Mouse (Mus musculus): ENCODE measurements at regions not wholly inside any gene's neighbourhood (a gene's known extent, or its start where the extent isn't known, plus 50 kb on each side); places are given as distances from the start of the nearest gene placed in this dataset.

DNA sequence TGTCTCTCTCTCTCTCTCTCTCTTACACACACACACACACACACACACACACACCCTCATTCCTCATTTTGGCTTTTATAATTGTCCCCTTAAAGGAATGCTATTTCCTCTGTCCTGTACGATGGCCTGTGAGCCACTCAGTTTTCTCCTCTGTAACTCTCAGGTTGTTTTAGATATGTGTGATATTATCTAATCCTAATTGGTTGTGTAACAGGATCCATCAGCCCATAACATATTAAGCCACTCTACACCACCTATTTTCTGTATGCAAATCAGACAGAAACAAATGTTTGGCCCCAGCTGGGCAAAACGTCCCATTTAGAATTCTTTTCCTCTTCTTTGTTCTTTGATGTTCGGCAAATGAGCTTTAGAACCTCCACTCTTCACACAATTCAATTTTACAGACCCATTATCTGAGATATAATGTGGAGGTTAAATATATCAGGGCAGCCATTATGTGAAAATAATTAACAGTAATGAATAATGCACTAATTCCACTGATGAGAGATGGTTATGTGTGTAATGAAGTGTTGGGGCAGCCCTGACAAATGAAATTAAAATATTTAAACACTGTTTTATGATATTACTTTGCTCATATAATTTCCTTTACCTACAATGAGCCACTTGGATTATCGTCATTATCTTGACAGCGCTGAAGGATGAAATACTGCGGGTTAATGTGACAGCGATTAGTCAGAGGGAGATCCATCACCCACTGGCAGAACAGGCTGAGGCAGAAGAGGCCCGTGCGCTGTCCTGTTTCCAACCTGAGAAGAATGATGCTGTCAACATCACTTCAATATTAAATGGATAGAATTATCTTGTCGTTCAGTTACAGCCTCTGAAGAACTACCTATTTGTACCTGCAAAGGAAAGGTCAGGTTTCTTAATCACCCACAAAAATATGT lies 274.8 kb downstream of the Rbm26 start:
- no peak for DNase-seq (ENCODE audit: low read depth, low spot score)
- Histone ChIP-seq H3K27me3 (ENCODE audit: control insufficient read depth, insufficient read depth, low read length, poor library complexity, severe bottlenecking) (no peaks in the 10 kb centered on the region), H3K36me3 (ENCODE audit: control insufficient read depth, insufficient read depth, low read length, poor library complexity, severe bottlenecking) (no peaks in the 10 kb centered on the region)

DNA sequence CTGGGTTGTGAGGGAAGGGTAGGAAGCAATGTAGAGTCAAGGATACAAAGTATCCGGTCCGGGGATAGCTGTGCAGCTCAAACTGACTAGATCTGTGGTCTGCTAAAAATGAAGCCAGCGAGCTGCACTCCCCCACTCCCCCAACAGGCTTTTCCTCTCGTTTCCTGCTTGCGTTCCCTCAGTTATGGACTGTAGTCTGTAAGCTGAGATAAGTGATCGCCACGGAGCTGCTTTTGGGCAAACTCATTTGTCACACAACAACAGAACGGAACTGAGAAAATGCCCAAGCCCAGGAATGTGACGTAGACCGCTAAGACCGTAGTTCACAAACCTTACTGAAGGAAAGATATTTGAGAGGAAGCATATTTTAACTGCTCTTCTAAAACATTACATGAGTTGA lies 276.1 kb downstream of the Rbm26 start:
- no peaks in the 10 kb centered on the region for H3K27me3 ChIP-seq (ENCODE audit: control insufficient read depth, insufficient read depth, low read length, poor library complexity, severe bottlenecking)
- no peak for DNase-seq (ENCODE audit: low read depth, low spot score)
- H3K36me3 ChIP-seq (ENCODE audit: control insufficient read depth, insufficient read depth, low read length, poor library complexity, severe bottlenecking) = no peaks in the 10 kb centered on the region

GRCm38 (mm10) chr14:104871203-104871602 lies 305.9 kb downstream of the Rbm26 start:
- Histone ChIP-seq H3K36me3 (ENCODE audit: control insufficient read depth, insufficient read depth, low read length, poor library complexity, severe bottlenecking) (no peaks in the 10 kb centered on the region), H3K27me3 (ENCODE audit: control insufficient read depth, insufficient read depth, low read length, poor library complexity, severe bottlenecking) (no peaks in the 10 kb centered on the region)
- no peak for DNase-seq (ENCODE audit: low read depth, low spot score)

- no peak for DNase-seq (ENCODE audit: low read depth, low spot score)
- Histone ChIP-seq H3K36me3 (ENCODE audit: control insufficient read depth, insufficient read depth, low read length, poor library complexity, severe bottlenecking) (no peaks in the 10 kb centered on the region), H3K27me3 (ENCODE audit: control insufficient read depth, insufficient read depth, low read length, poor library complexity, severe bottlenecking) (no peaks in the 10 kb centered on the region)
Observed at GRCm38 (mm10) chr14:104867540-104867939, 309.6 kb downstream of the Rbm26 start.

DNA sequence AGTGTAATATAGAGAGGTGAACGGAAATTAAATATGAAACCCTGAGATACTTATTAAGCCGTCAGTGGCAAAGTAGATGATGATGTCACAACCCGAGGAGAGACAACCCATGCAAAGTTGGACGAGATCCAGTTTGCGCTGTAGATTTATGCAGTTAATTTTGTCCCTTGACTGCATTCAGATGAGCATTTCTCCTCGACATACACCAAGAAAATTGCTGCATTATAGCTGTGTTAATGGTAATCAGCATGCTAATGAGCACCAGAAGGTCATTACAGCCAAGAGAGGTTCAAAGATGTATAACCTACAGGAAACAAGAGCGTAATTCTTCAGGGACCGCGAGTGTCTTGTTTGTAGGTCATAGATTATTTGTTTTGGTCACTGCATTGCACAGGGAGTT lies 313.2 kb downstream of the Rbm26 start:
- DNase-seq (ENCODE audit: low read depth, low spot score) = no peak
- Histone ChIP-seq H3K27me3 (ENCODE audit: control insufficient read depth, insufficient read depth, low read length, poor library complexity, severe bottlenecking) (no peaks in the 10 kb centered on the region), H3K36me3 (ENCODE audit: control insufficient read depth, insufficient read depth, low read length, poor library complexity, severe bottlenecking) (no peaks in the 10 kb centered on the region)

- Histone ChIP-seq H3K36me3 (ENCODE audit: control insufficient read depth, insufficient read depth, low read length, poor library complexity, severe bottlenecking) (no peaks in the 10 kb centered on the region), H3K27me3 (ENCODE audit: control insufficient read depth, insufficient read depth, low read length, poor library complexity, severe bottlenecking) (no peaks in the 10 kb centered on the region; the same call in 1 of the 2 replicates)
- no peak for DNase-seq (ENCODE audit: low read depth, low spot score)
Observed at GRCm38 (mm10) chr14:104855913-104856312, 321.2 kb downstream of the Rbm26 start.

DNA sequence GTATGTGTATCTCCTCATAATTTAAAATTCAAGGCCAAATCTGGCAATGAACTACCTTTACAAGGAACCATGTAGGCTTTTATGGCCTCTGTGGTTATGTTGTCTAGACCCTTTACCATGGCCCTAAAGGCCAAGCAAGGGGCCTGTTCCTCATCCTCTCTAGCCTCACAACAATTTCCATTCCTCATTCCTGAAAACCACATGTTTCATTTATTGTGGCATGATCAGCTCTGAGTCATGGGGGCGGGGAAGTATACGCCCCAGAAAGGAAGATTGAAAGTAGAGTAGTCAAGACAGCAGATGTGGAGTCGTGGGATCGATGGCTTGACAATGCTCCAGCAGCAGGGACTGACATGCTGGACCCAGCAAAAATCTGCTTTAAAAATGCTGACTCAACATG lies 326.8 kb upstream of the Rnf219 start:
- DNase-seq (ENCODE audit: low read depth, low spot score) = no peak
- Histone ChIP-seq H3K36me3 (ENCODE audit: control insufficient read depth, insufficient read depth, low read length, poor library complexity, severe bottlenecking) (no peaks in the 10 kb centered on the region), H3K27me3 (ENCODE audit: control insufficient read depth, insufficient read depth, low read length, poor library complexity, severe bottlenecking) (no peaks in the 10 kb centered on the region; the same call in 1 of the 2 replicates)

GRCm38 (mm10) chr14:104827404-104827803 lies 305.0 kb upstream of the Rnf219 start:
- Histone ChIP-seq H3K36me3 (ENCODE audit: control insufficient read depth, insufficient read depth, low read length, poor library complexity, severe bottlenecking) (no peaks in the 10 kb centered on the region), H3K27me3 (ENCODE audit: control insufficient read depth, insufficient read depth, low read length, poor library complexity, severe bottlenecking) (no peaks in the 10 kb centered on the region)
- DNase-seq (ENCODE audit: low read depth, low spot score) = no peak

- H3K36me3 ChIP-seq (ENCODE audit: control insufficient read depth, insufficient read depth, low read length, poor library complexity, severe bottlenecking) = no peaks in the 10 kb centered on the region
- no peak for DNase-seq (ENCODE audit: low read depth, low spot score)
- no peaks in the 10 kb centered on the region for H3K27me3 ChIP-seq (ENCODE audit: control insufficient read depth, insufficient read depth, low read length, poor library complexity, severe bottlenecking)
Observed at GRCm38 (mm10) chr14:104824926-104825325, 302.5 kb upstream of the Rnf219 start.

GRCm38 (mm10) chr14:104824224-104824623 lies 301.8 kb upstream of the Rnf219 start:
- no peaks in the 10 kb centered on the region for H3K27me3 ChIP-seq (ENCODE audit: control insufficient read depth, insufficient read depth, low read length, poor library complexity, severe bottlenecking)
- no peaks in the 10 kb centered on the region for H3K36me3 ChIP-seq (ENCODE audit: control insufficient read depth, insufficient read depth, low read length, poor library complexity, severe bottlenecking)
- DNase-seq (ENCODE audit: low read depth, low spot score) = no peak

DNA sequence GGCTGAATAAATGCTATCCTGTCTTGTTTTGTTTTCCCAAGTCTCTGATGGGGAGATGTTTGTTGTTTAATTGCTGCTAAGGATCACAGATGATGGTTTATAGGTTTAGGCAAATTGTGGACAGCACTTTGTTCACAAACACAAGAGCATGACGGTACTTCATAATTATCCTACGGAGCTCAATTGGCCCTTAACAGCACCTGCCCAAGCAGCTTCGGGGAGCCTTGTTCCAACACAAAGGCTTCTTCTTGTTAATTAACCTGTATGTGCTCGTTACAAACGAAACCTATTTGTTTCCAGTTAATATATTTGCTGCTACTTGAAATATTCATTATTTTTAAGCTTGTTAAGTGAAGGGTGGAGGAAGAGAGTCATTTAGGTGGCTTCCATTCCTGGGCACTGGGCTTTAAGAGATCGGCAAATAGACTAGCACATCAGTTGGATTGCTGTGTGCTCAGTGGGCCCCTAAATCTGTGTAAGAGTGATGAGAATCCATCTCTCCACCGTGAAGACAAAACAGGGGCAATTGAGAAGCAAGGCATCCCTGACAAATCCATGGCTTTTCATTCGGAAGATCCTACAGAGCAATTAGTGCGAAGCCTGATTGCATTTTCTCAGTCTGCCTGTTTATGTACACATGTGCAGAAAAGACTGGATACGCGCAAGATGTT lies 299.6 kb upstream of the Rnf219 start:
- H3K36me3 ChIP-seq (ENCODE audit: control insufficient read depth, insufficient read depth, low read length, poor library complexity, severe bottlenecking) = no peaks in the 10 kb centered on the region
- DNase-seq (ENCODE audit: low read depth, low spot score) = no peak
- H3K27me3 ChIP-seq (ENCODE audit: control insufficient read depth, insufficient read depth, low read length, poor library complexity, severe bottlenecking) = no peaks in the 10 kb centered on the region

DNA sequence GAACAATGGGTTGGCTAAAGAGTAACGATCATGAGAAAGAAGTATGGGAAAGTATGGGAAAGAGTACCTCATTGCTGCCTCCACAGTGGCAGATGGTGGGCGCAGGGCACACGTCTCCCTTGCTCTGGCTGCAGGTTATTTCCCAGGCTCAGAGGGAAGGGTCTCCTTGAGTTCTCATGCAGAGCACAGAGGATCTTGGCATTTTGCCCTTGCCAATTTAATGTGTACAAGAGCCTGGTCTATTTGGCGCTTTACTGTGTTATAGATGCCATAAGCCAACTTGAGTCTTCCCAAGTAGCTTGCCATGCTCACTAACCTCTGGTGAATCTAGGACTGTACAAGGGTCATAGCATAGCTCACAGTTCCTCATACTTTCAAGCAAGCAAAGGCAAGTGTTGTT lies 296.7 kb upstream of the Rnf219 start:
- DNase-seq (ENCODE audit: low read depth, low spot score) = no peak
- Histone ChIP-seq H3K27me3 (ENCODE audit: control insufficient read depth, insufficient read depth, low read length, poor library complexity, severe bottlenecking) (no peaks in the 10 kb centered on the region), H3K36me3 (ENCODE audit: control insufficient read depth, insufficient read depth, low read length, poor library complexity, severe bottlenecking) (no peaks in the 10 kb centered on the region)

- no peaks in the 10 kb centered on the region for H3K27me3 ChIP-seq (ENCODE audit: control insufficient read depth, insufficient read depth, low read length, poor library complexity, severe bottlenecking)
- DNase-seq (ENCODE audit: low read depth, low spot score) = peak; percentile 61
- no peaks in the 10 kb centered on the region for H3K36me3 ChIP-seq (ENCODE audit: control insufficient read depth, insufficient read depth, low read length, poor library complexity, severe bottlenecking)
Observed at GRCm38 (mm10) chr14:104813977-104814584, 291.6 kb upstream of the Rnf219 start.

DNA sequence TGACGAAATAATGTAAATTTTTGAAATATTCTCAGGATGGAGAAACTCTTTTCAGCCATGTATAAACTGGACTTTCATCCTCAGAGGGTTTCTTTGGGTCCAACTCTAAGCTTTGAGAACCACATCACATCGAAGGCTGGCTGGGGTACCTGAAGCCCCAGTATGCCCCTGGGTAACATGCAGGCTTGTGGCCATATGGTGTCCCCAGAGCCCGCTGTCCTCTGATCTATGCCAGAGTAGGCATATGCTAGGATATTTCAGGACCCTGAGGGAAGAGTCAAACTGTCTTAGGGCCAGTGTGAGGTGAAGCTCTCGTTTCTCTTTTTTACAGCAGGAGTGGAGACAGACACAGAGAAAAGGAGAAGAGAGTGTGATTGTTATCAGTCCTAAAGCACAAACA lies 289.6 kb upstream of the Rnf219 start:
- DNase-seq (ENCODE audit: low read depth, low spot score) = no peak
- no peaks in the 10 kb centered on the region for H3K27me3 ChIP-seq (ENCODE audit: control insufficient read depth, insufficient read depth, low read length, poor library complexity, severe bottlenecking)
- no peaks in the 10 kb centered on the region for H3K36me3 ChIP-seq (ENCODE audit: control insufficient read depth, insufficient read depth, low read length, poor library complexity, severe bottlenecking)

- Histone ChIP-seq H3K36me3 (ENCODE audit: control insufficient read depth, insufficient read depth, low read length, poor library complexity, severe bottlenecking) (no peaks in the 10 kb centered on the region), H3K27me3 (ENCODE audit: control insufficient read depth, insufficient read depth, low read length, poor library complexity, severe bottlenecking) (no peaks in the 10 kb centered on the region)
- DNase-seq (ENCODE audit: low read depth, low spot score) = no peak
Observed at GRCm38 (mm10) chr14:104805332-104805731, 282.9 kb upstream of the Rnf219 start.
